ENCODE assay signal across 29 mouse cellular contexts in the genomic region with DNA sequence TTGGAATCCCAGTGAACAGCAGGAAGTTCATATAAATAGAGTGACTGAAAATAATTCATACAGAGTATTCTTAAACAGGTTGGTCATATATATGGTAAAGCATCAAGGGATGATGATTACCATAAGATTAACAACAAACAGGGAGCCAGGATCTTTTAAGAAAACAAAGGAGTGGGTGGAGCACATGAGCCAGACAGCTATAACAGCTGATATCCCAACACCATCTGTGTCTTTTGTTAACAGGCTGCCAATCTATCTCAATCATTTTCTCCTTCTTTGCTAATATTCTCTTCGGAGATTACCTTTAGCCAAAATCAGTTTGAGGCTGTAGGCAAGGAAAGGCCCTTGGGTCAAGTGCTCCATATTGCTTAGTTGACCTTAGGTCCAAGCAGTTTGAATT.
A peak's percentile ranks its signal among the peaks of the same experiment; 100 is the strongest.
DNase-seq lines count a peak whose midpoint lies in the region; ATAC-seq and TF ChIP-seq lines count a peak whose summit lies in the region.
"Had no signal": no experiment of that assay in that cellular context is flagged by ENCODE, and none has a peak within 500 bp of the region (broad histone marks: within the 10 kb centered on the region; RNA-seq: fewer than 3 reads in every experiment).

No protein-coding gene starts in this region.

- no peaks in the 10 kb centered on the region for H3K4me1 ChIP-seq in forebrain, embryonic 13.5 days
- no peaks in the 10 kb centered on the region for H3K4me1 ChIP-seq in forebrain, embryonic 12.5 days
- no peaks in the 10 kb centered on the region for H3K4me1 ChIP-seq in hindbrain, embryonic 11.5 days (replicated peaks; ENCODE audit: control insufficient read depth, insufficient read depth, low read length)
- no peaks in the 10 kb centered on the region for H3K4me1 ChIP-seq in hindbrain, postnatal 0 days (ENCODE audit: insufficient read depth, low read length)
- H3K4me1 ChIP-seq in forebrain, embryonic 16.5 days (replicated peaks; ENCODE audit: control insufficient read depth, insufficient read depth, low read length) = no peaks in the 10 kb centered on the region
- H3K4me1 ChIP-seq: embryonic facial prominence, embryonic 12.5 days; embryonic facial prominence, embryonic 15.5 days; heart, embryonic 10.5 days; heart, embryonic 13.5 days; hindbrain, embryonic 12.5 days; hindbrain, embryonic 15.5 days had no signal

- intact Hi-C loops in left cerebral cortex, postnatal 14 days (cut with DNase I) = no loop called here

- 60% methylated on average over 1 of the region's 1 CpGs for WGBS in forebrain, embryonic 13.5 days
- WGBS in forebrain, embryonic 12.5 days = 63% methylated on average over 1 of the region's 1 CpGs
- 82% methylated on average over 1 of the region's 1 CpGs for WGBS in hindbrain, embryonic 11.5 days
- WGBS in hindbrain, postnatal 0 days = 45% methylated on average over 1 of the region's 1 CpGs
- WGBS in forebrain, embryonic 16.5 days = 32% methylated on average over 1 of the region's 1 CpGs

- ATAC-seq in forebrain, embryonic 13.5 days = 0 out of 2 replicates have a peak, but pooled peaks have one; percentile 45
- no peak for ATAC-seq in forebrain, embryonic 12.5 days (ENCODE audit: low FRiP score)
- peak; percentile 19; the same call in 1 of the 2 replicates for ATAC-seq in hindbrain, embryonic 11.5 days (ENCODE audit: low FRiP score)
- ATAC-seq in hindbrain, postnatal 0 days = no peak
- ATAC-seq in forebrain, embryonic 16.5 days = peak; percentile 62; the same call in 1 of the 2 replicates
- ATAC-seq: intestine, embryonic 16.5 days; Patski had no signal

- H3K4me2 ChIP-seq in forebrain, embryonic 13.5 days = no peak overlapping the region
- H3K4me2 ChIP-seq in forebrain, embryonic 12.5 days = no peak overlapping the region
- H3K4me2 ChIP-seq in hindbrain, embryonic 11.5 days (replicated peaks; ENCODE audit: low read depth, low read length) = no peak overlapping the region
- no peak overlapping the region for H3K4me2 ChIP-seq in hindbrain, postnatal 0 days (ENCODE audit: low read depth, low read length)
- H3K4me2 ChIP-seq in forebrain, embryonic 16.5 days (ENCODE audit: low read length) = no peak overlapping the region
- H3K4me2 ChIP-seq: embryonic facial prominence, embryonic 12.5 days; embryonic facial prominence, embryonic 15.5 days; heart, embryonic 13.5 days; hindbrain, embryonic 12.5 days; hindbrain, embryonic 15.5 days had no signal

- no peak overlapping the region for H3K27ac ChIP-seq in forebrain, embryonic 13.5 days
- H3K27ac ChIP-seq in forebrain, embryonic 12.5 days = no peak overlapping the region
- H3K27ac ChIP-seq in hindbrain, embryonic 11.5 days (ENCODE audit: low read depth, low read length) = no peak overlapping the region
- H3K27ac ChIP-seq in hindbrain, postnatal 0 days = no peak overlapping the region
- no peak overlapping the region for H3K27ac ChIP-seq in forebrain, embryonic 16.5 days (ENCODE audit: low read length)
- H3K27ac ChIP-seq: embryonic facial prominence, embryonic 12.5 days; embryonic facial prominence, embryonic 15.5 days; heart, adult 2 months; heart, embryonic 10.5 days; heart, embryonic 13.5 days; hindbrain, embryonic 12.5 days; hindbrain, embryonic 15.5 days had no signal

- no peak overlapping the region for H3K4me3 ChIP-seq in forebrain, embryonic 13.5 days
- no peak overlapping the region for H3K4me3 ChIP-seq in forebrain, embryonic 12.5 days (replicated peaks)
- H3K4me3 ChIP-seq in hindbrain, embryonic 11.5 days (ENCODE audit: low read depth, low read length) = no peak overlapping the region
- no peak overlapping the region for H3K4me3 ChIP-seq in hindbrain, postnatal 0 days (ENCODE audit: low read length)
- H3K4me3 ChIP-seq in forebrain, embryonic 16.5 days (replicated peaks; ENCODE audit: low read length) = no peak overlapping the region
- H3K4me3 ChIP-seq: embryonic facial prominence, embryonic 12.5 days; embryonic facial prominence, embryonic 15.5 days; heart, adult 2 months; heart, embryonic 10.5 days; heart, embryonic 13.5 days; hindbrain, embryonic 12.5 days; hindbrain, embryonic 15.5 days had no signal

- no peak for TF ChIP-seq CTCF in hindbrain, postnatal 0 days (IDR thresholded peaks at IDR 0.05; ENCODE audit: low read depth)

- DNase-seq in hindbrain, embryonic 11.5 days (ENCODE audit: low spot score) = no peak
- DNase-seq in hindbrain, postnatal 0 days (ENCODE audit: low spot score) = no peak
- DNase-seq in left cerebral cortex, postnatal 14 days (ENCODE audit: low spot score in 2 of 2) = no peak
- DNase-seq: adrenal gland, adult 2 months; adrenal gland, postnatal 14 days; B cell, adult 2 months; cerebellum, adult 11-12 months; cerebellum, adult 8-10 months; cerebellum, postnatal 36 days; gastrocnemius, postnatal 10 days; gastrocnemius, postnatal 36 days; heart, adult 2 months; heart, postnatal 14 days; heart, postnatal 4 days; kidney, adult 18-20 months; kidney, adult 9 months had no signal

- H3K9me3 ChIP-seq in forebrain, embryonic 13.5 days (replicated peaks) = no peaks in the 10 kb centered on the region
- H3K9me3 ChIP-seq in forebrain, embryonic 12.5 days = no peaks in the 10 kb centered on the region
- H3K9me3 ChIP-seq in hindbrain, embryonic 11.5 days (ENCODE audit: control insufficient read depth, low read length) = no peaks in the 10 kb centered on the region
- H3K9me3 ChIP-seq in hindbrain, postnatal 0 days (ENCODE audit: low read length) = no peaks in the 10 kb centered on the region
- no peaks in the 10 kb centered on the region for H3K9me3 ChIP-seq in forebrain, embryonic 16.5 days (ENCODE audit: control insufficient read depth, low read length)
- H3K9me3 ChIP-seq: embryonic facial prominence, embryonic 12.5 days; embryonic facial prominence, embryonic 15.5 days; G1E; heart, embryonic 10.5 days; heart, embryonic 13.5 days; hindbrain, embryonic 12.5 days; hindbrain, embryonic 15.5 days had no signal

- no peaks in the 10 kb centered on the region for H3K27me3 ChIP-seq in forebrain, embryonic 13.5 days
- H3K27me3 ChIP-seq in forebrain, embryonic 12.5 days = no peaks in the 10 kb centered on the region
- no peaks in the 10 kb centered on the region for H3K27me3 ChIP-seq in hindbrain, embryonic 11.5 days (ENCODE audit: control insufficient read depth, insufficient read depth, low read length)
- H3K27me3 ChIP-seq in hindbrain, postnatal 0 days (ENCODE audit: insufficient read depth, low read length) = no peaks in the 10 kb centered on the region
- no peaks in the 10 kb centered on the region for H3K27me3 ChIP-seq in forebrain, embryonic 16.5 days (replicated peaks; ENCODE audit: control insufficient read depth, insufficient read depth, low read length)
- H3K27me3 ChIP-seq: CH12.LX; embryonic facial prominence, embryonic 12.5 days; embryonic facial prominence, embryonic 15.5 days; heart, embryonic 13.5 days; hindbrain, embryonic 12.5 days; hindbrain, embryonic 15.5 days; Patski had no signal

- no peak overlapping the region for H3K9ac ChIP-seq in forebrain, embryonic 13.5 days
- H3K9ac ChIP-seq in forebrain, embryonic 12.5 days = no peak overlapping the region
- H3K9ac ChIP-seq in hindbrain, embryonic 11.5 days (ENCODE audit: low read depth, low read length) = no peak overlapping the region
- H3K9ac ChIP-seq in hindbrain, postnatal 0 days (replicated peaks; ENCODE audit: low read length) = no peak overlapping the region
- H3K9ac ChIP-seq in forebrain, embryonic 16.5 days (replicated peaks; ENCODE audit: low read depth, low read length) = no peak overlapping the region
- H3K9ac ChIP-seq: embryonic facial prominence, embryonic 12.5 days; embryonic facial prominence, embryonic 15.5 days; heart, embryonic 13.5 days; hindbrain, embryonic 12.5 days; hindbrain, embryonic 15.5 days had no signal

- no peaks in the 10 kb centered on the region for H3K36me3 ChIP-seq in forebrain, embryonic 13.5 days (ENCODE audit: poor library complexity, severe bottlenecking)
- no peaks in the 10 kb centered on the region for H3K36me3 ChIP-seq in forebrain, embryonic 12.5 days (replicated peaks)
- no peaks in the 10 kb centered on the region for H3K36me3 ChIP-seq in hindbrain, embryonic 11.5 days (ENCODE audit: control insufficient read depth, insufficient read depth, low read length)
- no peaks in the 10 kb centered on the region for H3K36me3 ChIP-seq in hindbrain, postnatal 0 days (ENCODE audit: insufficient read depth, low read length)
- no peaks in the 10 kb centered on the region for H3K36me3 ChIP-seq in forebrain, embryonic 16.5 days (ENCODE audit: control insufficient read depth, insufficient read depth)
- H3K36me3 ChIP-seq: embryonic facial prominence, embryonic 12.5 days; embryonic facial prominence, embryonic 15.5 days; G1E; heart, embryonic 10.5 days; heart, embryonic 13.5 days; hindbrain, embryonic 12.5 days; hindbrain, embryonic 15.5 days had no signal

Comparison
In these comparisons a context has a peak if more than half of its experiments do, and no peak if none do; other contexts are left out.
1. ATAC-seq: peak in forebrain, embryonic 13.5 days (single experiment), hindbrain, embryonic 11.5 days (single experiment) and forebrain, embryonic 16.5 days (single experiment); none in forebrain, embryonic 12.5 days (single experiment) and hindbrain, postnatal 0 days (single experiment).